Mouse (Mus musculus) hindbrain, embryonic 13.5 days (tissue): ENCODE measurements around the gene Cs. TPM values are rescaled to one million over a fixed set of nuclear protein-coding genes. Genes with fewer than 3 reads are reported as not detected.
"Not testable (repeated sequence)": the region's sequence is repeated elsewhere in the genome, so short reads cannot be mapped to it uniquely, and the experiment has no call there.

Experiments
- ATAC-seq: fragments of 200-750 bp; cut with Nextera tagmentation; 2 replicates; pipeline ENCODE4 v1.8.0; 2017; ENCODE audit warnings: moderate TSS enrichment; ENCODE audit not compliant: low FRiP score
- H3K27ac ChIP-seq: fragments of 300-500 bp; sonication (generic); 2 replicates; pipeline ENCODE4 v1.5.1; 2015; ENCODE audit warnings: inconsistent platforms, mild to moderate bottlenecking, moderate library complexity
- H3K27me3 ChIP-seq: fragments of 300-500 bp; sonication (generic); 2 replicates; pipeline ENCODE4 v1.6.1; 2015; ENCODE audit warnings: mild to moderate bottlenecking, inconsistent platforms
- H3K36me3 ChIP-seq: fragments of 300-500 bp; sonication (generic); 2 replicates; pipeline ENCODE4 v1.6.1; 2015; ENCODE audit warnings: mild to moderate bottlenecking, inconsistent platforms
- H3K4me1 ChIP-seq: fragments of 300-500 bp; sonication (generic); replicated peaks from 2 replicates; pipeline ENCODE4 v1.6.1; 2015; ENCODE audit warnings: inconsistent platforms
- H3K4me2 ChIP-seq: fragments of 300-500 bp; sonication (generic); 2 replicates; pipeline ENCODE4 v1.6.1; 2015; ENCODE audit warnings: inconsistent platforms, mild to moderate bottlenecking, moderate library complexity
- H3K4me3 ChIP-seq: fragments of 300-500 bp; sonication (generic); 2 replicates; pipeline ENCODE4 v1.5.1; 2015; ENCODE audit warnings: mild to moderate bottlenecking, inconsistent platforms
- H3K9ac ChIP-seq: fragments of 300-500 bp; sonication (generic); 2 replicates; pipeline ENCODE4 v1.6.1; 2015; ENCODE audit warnings: mild to moderate bottlenecking, inconsistent platforms
- H3K9me3 ChIP-seq: fragments of 300-500 bp; sonication (generic); 2 replicates; pipeline ENCODE4 v1.6.1; 2016; ENCODE audit warnings: inconsistent platforms
- WGBS: fragments of 180-500 bp; shearing (Covaris S2); methylation state at CpG from one replicate; pipeline ENCODE4 v1.1.7; 2015; 5-methylcytosine and 5-hydroxymethylcytosine counted together
- polyA plus RNA-seq: library from polyadenylated mRNA; unstranded; fragments of >200 nt; fragmentation: Nextera tagmentation; extraction: Ambion mirVana; gene quantifications from 2 replicates; pipeline ENCODE4 v1.2.1, GENCODE M21; 2015

The Cs gene
- polyA plus RNA-seq: 232 and 235 TPM in 2 replicates

- peak; percentile 98 for ATAC-seq
- H3K36me3 ChIP-seq: no peaks in the 10 kb centered on the region
- WGBS: 1% methylated on average over 61 of the region's 61 CpGs
- peak within 1 kb of the TSS; percentile 99 for H3K4me3 ChIP-seq
- peak within 1 kb of the TSS; percentile 95 for H3K27ac ChIP-seq
- peak within 1 kb of the TSS; percentile 99 for H3K9ac ChIP-seq
- peak within 1 kb of the TSS; percentile 88 for H3K4me2 ChIP-seq
- H3K9me3 ChIP-seq: no peaks in the 10 kb centered on the region
- H3K27me3 ChIP-seq: no peaks in the 10 kb centered on the region
- H3K4me1 ChIP-seq: peaks cover 22% of the 10 kb centered on the region
Observed at GRCm38 (mm10) chr10:128337306-128338181, at the start of gene Cs. Gene Cs (plus strand): TSS chr10:128337734.

GRCm38 (mm10) chr10:128290594-128290993, 46.9 kb upstream of the Cs start:
- 69% methylated on average over 1 of the region's 1 CpGs for WGBS
- H3K4me2 ChIP-seq, H3K9me3 ChIP-seq, H3K4me3 ChIP-seq, H3K4me1 ChIP-seq, H3K27me3 ChIP-seq, H3K9ac ChIP-seq, ATAC-seq, H3K27ac ChIP-seq: not testable (repeated sequence)
- H3K36me3 ChIP-seq: peaks cover 67% of the 10 kb centered on the region

- H3K4me3 ChIP-seq: no peak overlapping the region
- H3K9ac ChIP-seq: 0 out of 2 replicates have a peak overlapping the region, but pooled peaks have one; percentile 2
- 63% methylated on average over 13 of the region's 13 CpGs for WGBS
- H3K36me3 ChIP-seq: peaks cover 18% of the 10 kb centered on the region
- no peaks in the 10 kb centered on the region for H3K27me3 ChIP-seq
- no peak overlapping the region for H3K27ac ChIP-seq
- H3K4me2 ChIP-seq: no peak overlapping the region
- H3K4me1 ChIP-seq: peaks cover 13% of the 10 kb centered on the region
- no peak for ATAC-seq
- H3K9me3 ChIP-seq: no peaks in the 10 kb centered on the region
Observed at GRCm38 (mm10) chr10:128296370-128297090, 41.0 kb upstream of the Cs start.

- WGBS: 78% methylated on average over 4 of the region's 4 CpGs
- no peaks in the 10 kb centered on the region for H3K9me3 ChIP-seq
- no peaks in the 10 kb centered on the region for H3K27me3 ChIP-seq
- H3K4me2 ChIP-seq: no peak overlapping the region
- no peak overlapping the region for H3K9ac ChIP-seq
- H3K4me1 ChIP-seq: peaks cover 16% of the 10 kb centered on the region
- H3K36me3 ChIP-seq: peaks cover 11% of the 10 kb centered on the region
- no peak overlapping the region for H3K27ac ChIP-seq
- H3K4me3 ChIP-seq: no peak overlapping the region
- no peak for ATAC-seq
Observed at GRCm38 (mm10) chr10:128297221-128297620, 40.3 kb upstream of the Cs start.

- 74% methylated on average over 11 of the region's 11 CpGs for WGBS
- H3K27me3 ChIP-seq: no peaks in the 10 kb centered on the region
- H3K4me3 ChIP-seq: no peak overlapping the region
- peaks cover 20% of the 10 kb centered on the region for H3K4me1 ChIP-seq
- H3K9ac ChIP-seq: no peak overlapping the region; the same call in 1 of the 2 replicates
- H3K9me3 ChIP-seq: no peaks in the 10 kb centered on the region
- no peak overlapping the region for H3K27ac ChIP-seq
- H3K36me3 ChIP-seq: peaks cover 7% of the 10 kb centered on the region
- no peak for ATAC-seq
- no peak overlapping the region for H3K4me2 ChIP-seq
Observed at GRCm38 (mm10) chr10:128297622-128298021, 39.9 kb upstream of the Cs start.

GRCm38 (mm10) chr10:128298243-128298642, 39.3 kb upstream of the Cs start:
- no peak for ATAC-seq
- no peak overlapping the region for H3K27ac ChIP-seq
- no peaks in the 10 kb centered on the region for H3K27me3 ChIP-seq
- peaks cover 20% of the 10 kb centered on the region for H3K4me1 ChIP-seq
- H3K9me3 ChIP-seq: no peaks in the 10 kb centered on the region
- H3K9ac ChIP-seq: no peak overlapping the region; the same call in 1 of the 2 replicates
- peaks cover 3% of the 10 kb centered on the region; the same call in 1 of the 2 replicates for H3K36me3 ChIP-seq
- WGBS: 81% methylated on average over 6 of the region's 6 CpGs
- H3K4me3 ChIP-seq: no peak overlapping the region
- no peak overlapping the region for H3K4me2 ChIP-seq

GRCm38 (mm10) chr10:128298702-128299171, 38.8 kb upstream of the Cs start, which contains the start of gene Il23a:
Gene Il23a (minus strand): TSS chr10:128298752.
- no peak for ATAC-seq
- Histone ChIP-seq H3K27me3 (no peaks in the 10 kb centered on the region), H3K4me1 (peaks cover 21% of the 10 kb centered on the region), H3K36me3 (no peaks in the 10 kb centered on the region), H3K9me3 (no peaks in the 10 kb centered on the region), H3K4me3 (no peak within 1 kb of the TSS), H3K9ac (no peak within 1 kb of the TSS; the same call in 1 of the 2 replicates), H3K27ac (no peak within 1 kb of the TSS), H3K4me2 (no peak within 1 kb of the TSS)
- WGBS: 82% methylated on average over 11 of the region's 11 CpGs

GRCm38 (mm10) chr10:128302357-128302756, 35.2 kb upstream of the Cs start:
- Histone ChIP-seq H3K36me3 (peaks cover 6% of the 10 kb centered on the region; the same call in 1 of the 2 replicates), H3K4me3 (peak overlapping the region; percentile 55), H3K4me2 (peak overlapping the region; percentile 62), H3K9me3 (no peaks in the 10 kb centered on the region), H3K4me1 (peaks cover 20% of the 10 kb centered on the region), H3K9ac (peak overlapping the region; percentile 78), H3K27ac (peak overlapping the region; percentile 97), H3K27me3 (no peaks in the 10 kb centered on the region)
- no peak for ATAC-seq
- 41% methylated on average over 3 of the region's 3 CpGs for WGBS

- no peaks in the 10 kb centered on the region for H3K27me3 ChIP-seq
- H3K9ac ChIP-seq: peak overlapping the region; percentile 78
- no peaks in the 10 kb centered on the region for H3K9me3 ChIP-seq
- H3K4me3 ChIP-seq: peak overlapping the region; percentile 55
- peak; percentile 49 for ATAC-seq
- peaks cover 19% of the 10 kb centered on the region for H3K4me1 ChIP-seq
- H3K4me2 ChIP-seq: peak overlapping the region; percentile 62
- peaks cover 6% of the 10 kb centered on the region; the same call in 1 of the 2 replicates for H3K36me3 ChIP-seq
- peak overlapping the region; percentile 97 for H3K27ac ChIP-seq
- WGBS: 0% methylated on average over 9 of the region's 9 CpGs
Observed at GRCm38 (mm10) chr10:128302785-128303125, 34.8 kb upstream of the Cs start.

GRCm38 (mm10) chr10:128303126-128304021, 34.2 kb upstream of the Cs start, which contains the start of gene Pan2:
Gene Pan2 (plus strand): TSS chr10:128303335.
- Histone ChIP-seq H3K4me2 (peak within 1 kb of the TSS; percentile 77), H3K27ac (peak within 1 kb of the TSS; percentile 97), H3K4me3 (peak within 1 kb of the TSS; percentile 55), H3K9ac (peak within 1 kb of the TSS; percentile 78), H3K4me1 (peaks cover 19% of the 10 kb centered on the region), H3K27me3 (no peaks in the 10 kb centered on the region), H3K9me3 (no peaks in the 10 kb centered on the region), H3K36me3 (peaks cover 12% of the 10 kb centered on the region)
- 1% methylated on average over 37 of the region's 37 CpGs for WGBS
- peak; percentile 98 for ATAC-seq

- Histone ChIP-seq H3K9ac (no peak overlapping the region), H3K4me2 (no peak overlapping the region), H3K27me3 (no peaks in the 10 kb centered on the region), H3K4me1 (peaks cover 12% of the 10 kb centered on the region), H3K4me3 (no peak overlapping the region), H3K27ac (0 out of 2 replicates have a peak overlapping the region, but pooled peaks have one; percentile 48), H3K9me3 (no peaks in the 10 kb centered on the region), H3K36me3 (peaks cover 63% of the 10 kb centered on the region)
- 94% methylated on average over 7 of the region's 7 CpGs for WGBS
- no peak for ATAC-seq
Observed at GRCm38 (mm10) chr10:128309654-128310053, 27.9 kb upstream of the Cs start.
